Comparison of ENCODE assay signal across 19 mouse cellular contexts in the genomic region with DNA sequence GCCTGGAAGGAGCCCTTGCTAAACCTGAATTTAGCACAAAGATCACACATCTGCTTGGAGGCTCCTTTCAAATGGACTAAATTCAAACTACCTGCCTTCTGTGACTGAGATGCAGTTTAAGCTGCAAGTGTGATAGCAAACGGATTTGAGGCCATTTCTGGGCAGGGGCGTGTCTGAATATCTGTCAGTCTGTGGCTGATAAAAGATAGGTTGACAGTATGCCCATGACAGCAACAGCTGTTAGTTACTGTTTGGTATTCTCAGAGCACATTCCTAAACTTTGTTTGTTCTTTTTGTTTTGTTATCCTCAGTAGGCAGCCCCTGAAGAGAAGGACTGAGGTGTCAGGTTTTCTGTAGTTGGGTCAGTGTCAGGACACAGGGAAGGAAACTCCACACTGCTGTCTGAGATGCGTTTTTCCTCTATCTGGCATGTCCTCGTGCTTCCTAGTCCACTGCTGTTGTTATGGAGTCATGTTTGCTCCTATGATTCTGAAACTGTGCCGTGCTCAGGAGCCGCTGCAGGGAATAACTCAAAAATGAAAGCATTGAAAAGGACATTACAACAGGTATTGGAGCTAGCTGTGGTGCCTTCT.
DNase-seq lines count a peak whose midpoint lies in the region; ATAC-seq lines count a peak whose summit lies in the region.
"Had no signal": no experiment of that assay in that cellular context is flagged by ENCODE, and none has a peak within 500 bp of the region (broad histone marks: within the 10 kb centered on the region; RNA-seq: fewer than 3 reads in every experiment).

No protein-coding gene starts in this region.

- no peak for DNase-seq in heart, adult 18-20 months
- DNase-seq in liver, embryonic 11.5 days (ENCODE audit: low spot score) = no peak
- DNase-seq in left cerebral cortex, adult 18-20 months (ENCODE audit: low spot score in 2 of 2) = no peak
- DNase-seq in thymus, postnatal 14 days = no peak
- no peak for DNase-seq in retina, postnatal 1 day
- DNase-seq: adrenal gland, adult 2 months; cerebellum, adult 11 months; cerebellum, postnatal 14 days; kidney, adult 18-20 months had no signal

- H3K4me2 ChIP-seq in heart, embryonic 13.5 days = peak overlapping the region; percentile 63
- H3K4me2 ChIP-seq in liver, embryonic 11.5 days = peak overlapping the region; percentile 44
- H3K4me2 ChIP-seq: embryonic facial prominence, embryonic 12.5 days; limb, embryonic 12.5 days; lung, embryonic 15.5 days; midbrain, embryonic 15.5 days had no signal

- H3K36me3 ChIP-seq in heart, embryonic 13.5 days = 0 out of 2 replicates have a peak, but pooled peaks cover under 1% of the 10 kb centered on the region
- H3K36me3 ChIP-seq in liver, embryonic 11.5 days (ENCODE audit: control insufficient read depth, insufficient read depth, low read length) = no peaks in the 10 kb centered on the region
- H3K36me3 ChIP-seq: lung, embryonic 15.5 days; midbrain, embryonic 15.5 days had no signal

- H3K9me3 ChIP-seq in heart, embryonic 13.5 days = no peaks in the 10 kb centered on the region
- H3K9me3 ChIP-seq in liver, embryonic 11.5 days (ENCODE audit: control insufficient read depth, low read length) = no peaks in the 10 kb centered on the region
- H3K9me3 ChIP-seq: embryonic facial prominence, embryonic 12.5 days; limb, embryonic 12.5 days; lung, embryonic 15.5 days; midbrain, embryonic 15.5 days had no signal

- H3K4me3 ChIP-seq in heart, embryonic 13.5 days = peak overlapping the region; percentile 64
- no peak overlapping the region for H3K4me3 ChIP-seq in liver, embryonic 11.5 days (ENCODE audit: low read depth, low read length)
- H3K4me3 ChIP-seq: embryonic facial prominence, embryonic 12.5 days; limb, embryonic 12.5 days; lung, embryonic 15.5 days; midbrain, embryonic 15.5 days had no signal

- 43% methylated on average over 6 of the region's 6 CpGs for WGBS in heart, embryonic 13.5 days
- WGBS in liver, embryonic 11.5 days = 64% methylated on average over 6 of the region's 6 CpGs

- peak overlapping the region; percentile 90 for H3K9ac ChIP-seq in heart, embryonic 13.5 days
- H3K9ac ChIP-seq in liver, embryonic 11.5 days (ENCODE audit: low read depth, low read length) = no peak overlapping the region
- H3K9ac ChIP-seq: embryonic facial prominence, embryonic 12.5 days; limb, embryonic 12.5 days; lung, embryonic 15.5 days; midbrain, embryonic 15.5 days had no signal

- no peak for ATAC-seq in heart, embryonic 13.5 days (ENCODE audit: extremely low read depth, insufficient number of reproducible peaks, low FRiP score, low TSS enrichment)
- ATAC-seq in erythroid progenitor cell, adult 5-6 weeks (replicated peaks; ENCODE audit: low FRiP score, poor library complexity, severe bottlenecking) = 0 out of 2 replicates have a peak, but pooled peaks have one; percentile 33
- peak; percentile 60 for ATAC-seq in liver, embryonic 11.5 days (replicated peaks; ENCODE audit: low FRiP score)
- peak; percentile 60 for ATAC-seq in megakaryocyte-erythroid progenitor cell, adult 5-6 weeks (replicated peaks; ENCODE audit: low FRiP score, low TSS enrichment, poor library complexity, severe bottlenecking)
- ATAC-seq: forebrain, embryonic 16.5 days; hindbrain, postnatal 0 days; midbrain, embryonic 15.5 days had no signal

- H3K4me1 ChIP-seq in heart, embryonic 13.5 days = peaks cover 88% of the 10 kb centered on the region
- H3K4me1 ChIP-seq in liver, embryonic 11.5 days (replicated peaks; ENCODE audit: control insufficient read depth, insufficient read depth, low read length) = peaks cover 46% of the 10 kb centered on the region
- H3K4me1 ChIP-seq: embryonic facial prominence, embryonic 12.5 days; limb, embryonic 12.5 days had no signal

- no peaks in the 10 kb centered on the region for H3K27me3 ChIP-seq in heart, embryonic 13.5 days (replicated peaks)
- H3K27me3 ChIP-seq in liver, embryonic 11.5 days (replicated peaks; ENCODE audit: control insufficient read depth, insufficient read depth, low read length) = no peaks in the 10 kb centered on the region
- H3K27me3 ChIP-seq: embryonic facial prominence, embryonic 12.5 days; limb, embryonic 12.5 days; lung, embryonic 15.5 days; midbrain, embryonic 15.5 days had no signal

- H3K27ac ChIP-seq in heart, embryonic 13.5 days (replicated peaks) = peak overlapping the region; percentile 98
- H3K27ac ChIP-seq in liver, embryonic 11.5 days (ENCODE audit: low read depth, low read length) = no peak overlapping the region
- H3K27ac ChIP-seq: embryonic facial prominence, embryonic 12.5 days; hindbrain, postnatal 0 days; left cerebral cortex, adult 2 months; limb, embryonic 12.5 days; lung, embryonic 15.5 days; midbrain, embryonic 15.5 days had no signal
